Mouse (Mus musculus): ENCODE results near the gene Zbtb18.

Gene Zbtb18

DNA sequence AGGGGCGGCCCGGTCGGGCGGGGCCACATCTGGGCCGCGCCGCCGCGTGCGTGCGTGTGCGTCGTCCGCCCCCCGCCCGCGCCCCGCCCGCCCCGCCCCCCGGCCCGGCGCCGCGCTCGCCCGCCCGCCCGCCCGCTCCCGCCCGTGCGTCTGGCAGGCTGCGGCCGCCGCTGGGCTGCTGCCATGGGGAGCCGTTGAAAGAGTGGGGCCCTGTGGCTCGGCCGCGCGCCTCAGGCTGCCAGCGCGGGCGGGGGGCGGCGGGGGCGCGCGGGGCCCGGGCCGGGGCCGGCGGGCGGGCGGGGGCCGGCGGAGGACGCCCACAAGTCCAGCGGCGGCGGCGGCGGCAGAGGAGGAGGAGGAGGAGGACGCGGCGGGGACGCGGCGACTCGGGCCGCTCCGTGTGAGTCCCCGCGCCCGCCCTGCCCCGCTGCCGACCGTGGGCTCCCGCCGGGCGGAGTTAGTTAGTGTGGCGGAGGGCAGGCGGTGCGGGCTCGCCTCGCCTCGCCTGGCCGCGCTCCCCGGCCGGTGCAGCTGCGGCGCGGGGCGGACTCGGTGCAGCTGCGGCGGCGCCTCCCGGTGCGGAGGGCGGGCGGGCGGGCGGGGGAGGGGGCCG, at the start of gene Zbtb18:
TSS of gene Zbtb18 (plus strand) at position 156 of the 613 bp plus-strand sequence.
- DNase-seq (ENCODE audit: low spot score): no peak

- DNase-seq (ENCODE audit: low spot score): no peak
Observed at GRCm38 (mm10) chr1:177397455-177397854, 44.7 kb upstream of the Zbtb18 start.

DNA sequence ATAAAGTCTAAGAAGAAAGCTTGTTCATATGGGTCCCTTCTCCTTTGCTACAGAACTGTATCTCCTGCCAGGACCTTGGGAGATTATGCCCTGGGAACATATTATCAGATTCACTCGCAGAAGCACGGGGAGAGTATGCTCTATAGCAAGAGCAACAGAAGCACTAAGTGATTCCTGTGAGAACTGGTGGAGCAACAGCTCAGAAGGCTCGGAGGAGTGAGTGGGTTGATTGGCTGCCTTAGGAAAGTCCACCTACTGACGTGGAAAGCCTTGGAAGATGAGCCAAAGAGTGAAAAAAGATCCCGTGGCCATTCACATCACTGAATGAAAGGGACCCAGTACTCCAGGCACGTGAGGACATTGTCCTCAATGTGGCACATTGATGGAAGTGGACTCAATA, 37.0 kb upstream of the Zbtb18 start:
- DNase-seq (ENCODE audit: low spot score): no peak

- no peak for DNase-seq (ENCODE audit: low spot score)
Observed at GRCm38 (mm10) chr1:177408690-177409089, 33.5 kb upstream of the Zbtb18 start.

DNA sequence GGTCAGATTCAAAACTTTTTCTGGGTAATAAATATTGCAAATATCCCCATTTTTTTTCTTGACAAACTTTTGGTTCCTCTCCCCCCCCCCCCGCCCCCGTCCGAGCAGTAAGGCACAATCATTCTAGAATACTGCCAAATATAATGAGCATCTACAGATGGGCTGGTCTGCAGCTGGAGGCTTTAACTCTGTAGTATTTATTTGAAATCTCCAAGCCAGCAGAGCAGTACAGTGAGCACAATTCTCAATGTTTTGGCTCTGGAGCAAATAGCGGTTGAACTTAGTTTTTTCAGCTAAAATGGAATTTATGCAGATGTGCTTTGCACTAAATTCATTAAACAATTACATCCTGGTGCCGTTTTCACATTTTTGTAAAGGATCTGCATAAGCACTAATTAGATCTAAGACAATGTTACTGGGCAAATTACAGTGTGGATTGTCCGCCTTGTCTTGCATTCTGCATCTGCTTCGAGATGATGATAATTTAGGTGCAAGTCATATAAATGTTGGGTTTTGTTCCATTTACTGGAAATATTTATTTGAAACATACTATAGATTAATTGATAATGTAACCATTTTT, 31.3 kb upstream of the Zbtb18 start:
- DNase-seq (ENCODE audit: low spot score): no peak

DNA sequence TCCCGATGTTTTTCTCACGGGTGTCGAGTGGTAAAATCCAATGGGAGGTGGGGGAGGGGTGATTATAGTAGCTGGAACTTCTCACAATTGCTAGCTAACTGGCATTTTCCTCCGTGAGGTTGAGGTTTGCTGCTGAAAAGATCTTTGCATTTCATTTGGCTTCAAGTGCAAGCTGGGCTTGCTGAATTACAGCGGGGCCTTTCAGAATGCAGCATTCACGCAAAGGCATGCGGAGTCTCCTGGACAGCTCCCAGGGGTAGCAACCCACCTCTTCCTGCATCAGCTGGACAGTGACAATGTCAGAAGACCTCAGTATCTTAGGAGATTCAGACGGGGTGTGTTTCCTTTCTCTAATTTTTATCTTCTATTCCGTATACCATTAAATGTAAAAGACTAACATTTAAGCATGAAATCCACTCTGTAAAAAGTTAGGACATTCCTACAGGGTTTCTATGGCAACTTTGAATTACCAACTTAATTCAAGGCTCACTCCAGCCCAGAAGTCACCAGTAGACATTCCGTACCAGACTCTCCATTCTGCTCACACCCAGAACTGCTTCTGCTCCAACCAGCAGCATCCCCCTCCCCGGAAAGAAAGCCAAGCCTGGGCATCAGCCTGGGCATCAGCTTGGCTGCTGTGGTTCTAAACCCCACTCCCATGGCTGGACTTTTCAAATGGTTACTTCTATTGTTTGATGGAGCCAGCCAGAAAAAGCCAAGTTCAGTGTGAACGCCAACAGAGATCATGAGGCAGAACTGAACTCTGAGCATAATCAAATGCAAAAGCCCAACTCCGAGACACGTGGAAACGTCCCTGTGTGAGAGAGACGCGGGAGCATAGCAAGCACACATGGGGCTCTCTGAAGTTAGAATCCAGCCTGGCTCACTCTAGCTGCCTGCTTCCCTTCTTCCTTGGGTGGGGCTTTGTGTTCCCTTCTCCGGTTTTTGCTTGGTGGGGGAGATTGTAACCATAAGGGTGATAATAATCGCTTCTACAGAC, 30.5 kb upstream of the Zbtb18 start:
- no peak for DNase-seq (ENCODE audit: low spot score)

- no peak for DNase-seq (ENCODE audit: low spot score)
Observed at GRCm38 (mm10) chr1:177419331-177419730, 22.8 kb upstream of the Zbtb18 start.

DNA sequence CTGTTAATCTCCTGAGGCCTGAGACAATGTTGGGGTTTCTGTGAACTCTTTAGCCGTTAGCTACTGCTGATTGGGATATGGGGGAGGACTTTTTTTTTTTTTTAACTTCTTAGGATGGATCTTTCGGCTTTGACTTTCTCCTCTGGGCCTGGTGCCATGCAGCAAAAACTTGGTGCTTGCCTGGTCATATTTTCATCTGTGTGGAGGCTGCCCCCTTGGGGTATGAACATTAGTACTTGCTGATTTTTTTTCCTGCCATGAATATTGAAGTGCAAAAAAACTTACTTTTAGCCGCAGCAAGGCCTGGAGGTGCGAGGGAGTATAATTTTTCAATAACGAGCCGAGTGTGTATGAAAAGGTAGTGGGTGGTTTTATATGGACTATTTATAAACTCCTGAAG, 22.0 kb upstream of the Zbtb18 start:
- DNase-seq (ENCODE audit: low spot score): no peak

DNA sequence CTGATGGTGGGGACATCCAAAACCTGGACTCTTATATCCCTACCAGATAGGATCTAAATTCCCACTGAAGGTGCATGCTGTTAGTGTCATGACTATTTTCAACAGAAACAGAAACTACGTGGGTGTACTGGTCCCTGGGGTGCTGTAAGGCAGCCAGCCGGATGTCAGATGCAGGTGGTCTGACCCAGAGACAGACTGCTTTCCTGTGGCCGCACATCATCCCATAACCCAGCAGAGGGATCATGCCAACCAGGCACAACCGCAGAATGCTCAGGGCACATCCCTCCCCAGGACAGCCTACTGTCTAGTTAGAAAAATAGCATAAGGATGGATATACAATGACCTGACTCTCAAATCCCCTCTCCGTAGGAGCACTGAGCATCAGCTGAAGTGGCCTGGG, 14.3 kb upstream of the Zbtb18 start:
- no peak for DNase-seq (ENCODE audit: low spot score)

DNA sequence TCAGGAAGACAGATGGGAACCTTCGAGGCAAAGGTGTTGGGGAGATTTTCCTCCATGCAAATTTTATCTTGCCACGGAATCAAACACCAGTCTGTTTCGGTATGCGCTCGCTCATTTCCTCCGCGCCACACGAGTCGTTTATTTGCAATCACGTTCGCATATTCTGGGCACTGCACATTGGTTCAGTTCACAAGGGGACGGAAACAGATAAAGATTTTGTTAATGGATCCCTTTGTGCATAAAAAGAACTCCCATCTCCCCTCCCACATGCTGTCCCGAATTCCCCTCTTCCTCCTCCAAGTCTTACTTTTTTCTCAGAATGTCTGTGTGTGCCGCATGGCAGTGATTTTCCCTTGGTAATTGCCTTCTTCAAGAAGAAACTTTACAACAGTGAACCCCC, 13.8 kb upstream of the Zbtb18 start:
- DNase-seq (ENCODE audit: low spot score): no peak

DNA sequence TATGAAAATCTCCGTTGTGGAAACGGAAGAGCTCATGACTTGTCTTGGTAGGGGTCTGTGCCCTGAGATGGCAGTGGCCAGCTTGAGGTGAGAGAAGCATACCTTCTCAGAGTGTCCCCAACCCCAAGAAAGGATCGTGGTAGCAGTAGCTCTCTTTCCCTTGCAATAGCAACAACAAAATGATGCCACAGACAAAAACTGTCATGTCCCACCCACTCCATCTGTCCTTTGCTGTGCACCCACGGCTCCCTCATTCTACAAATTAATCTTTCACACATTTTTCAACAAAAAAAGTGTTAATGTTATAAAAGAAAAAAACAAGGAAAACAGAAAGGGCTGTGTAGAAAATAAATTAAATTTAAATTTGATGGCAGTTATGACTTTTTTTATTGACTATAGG, 13.1 kb upstream of the Zbtb18 start:
- no peak for DNase-seq (ENCODE audit: low spot score)

- no peak for DNase-seq (ENCODE audit: low spot score)
Observed at GRCm38 (mm10) chr1:177440411-177440810, 1.7 kb upstream of the Zbtb18 start.

DNA sequence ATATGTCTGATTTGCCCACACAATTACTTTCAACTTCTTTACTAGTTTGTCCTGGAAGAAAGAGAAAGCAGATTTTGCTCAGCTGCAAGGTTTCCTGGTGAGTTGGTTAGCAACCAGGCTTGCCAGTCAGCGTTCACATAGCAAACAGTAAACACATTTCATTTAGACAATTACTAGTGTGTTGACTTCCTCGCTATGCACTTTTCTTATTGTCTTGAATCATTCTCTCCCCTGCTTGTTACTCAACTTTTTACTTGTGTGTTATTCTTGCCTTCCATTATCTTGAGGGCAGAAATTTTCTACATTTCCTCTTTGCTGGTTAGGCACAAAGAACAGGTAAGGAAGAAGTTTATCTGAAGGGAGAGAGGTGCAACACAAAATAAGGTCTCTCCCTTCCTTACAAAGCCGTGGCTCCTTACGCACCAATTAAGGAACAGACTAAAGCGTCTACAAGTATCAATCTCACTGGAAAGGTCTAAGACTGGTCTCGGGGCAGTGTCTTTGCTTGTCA, 1.1 kb upstream of the Zbtb18 start:
- no peak for DNase-seq (ENCODE audit: low spot score)

GRCm38 (mm10) chr1:177441492-177442195, 507 bp upstream of the Zbtb18 start:
- DNase-seq (ENCODE audit: low spot score): peak; percentile 82

DNA sequence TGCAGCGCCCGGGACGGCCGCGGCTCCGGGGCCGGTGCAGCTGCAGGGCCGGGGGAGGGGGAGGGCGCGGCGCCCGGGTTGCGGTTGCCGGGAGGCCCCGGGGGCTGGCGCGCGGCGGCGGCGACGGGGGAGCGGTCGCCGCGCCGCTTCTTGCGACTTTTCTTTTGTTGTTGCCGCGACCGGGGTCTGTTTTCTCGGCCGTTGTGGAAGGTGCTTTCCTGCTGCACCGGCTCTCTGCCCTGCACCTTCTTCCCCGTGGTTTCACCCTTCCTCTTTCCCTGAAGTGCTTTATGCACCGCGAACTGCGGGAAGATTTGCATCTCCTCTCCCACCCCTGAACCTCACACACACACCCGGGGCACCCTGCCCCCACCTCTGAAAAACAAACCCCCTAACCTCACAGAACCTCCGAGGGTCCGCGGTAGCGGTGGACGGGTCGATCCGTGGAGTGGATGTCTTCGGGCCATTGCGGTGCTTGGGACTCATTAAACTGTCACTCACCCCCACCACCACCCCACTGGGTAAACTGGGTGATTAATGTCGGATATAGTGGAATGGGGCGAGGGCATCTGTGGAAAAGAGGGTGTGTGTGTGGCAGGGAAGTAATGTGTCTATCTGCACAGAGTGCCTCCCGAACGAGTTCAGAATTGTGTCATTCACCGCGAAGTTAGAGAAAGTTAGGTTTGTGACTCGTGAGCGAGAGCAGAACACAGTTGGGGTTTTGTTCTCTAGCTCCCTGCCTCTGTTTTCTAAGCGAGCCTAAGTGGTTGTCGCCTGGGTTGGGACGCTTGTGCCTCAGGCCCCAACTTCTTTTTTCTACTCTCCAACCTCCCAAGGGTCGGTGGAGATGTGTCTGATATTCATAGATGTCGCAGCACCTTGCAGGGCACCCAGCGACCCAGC, 921 bp downstream of the Zbtb18 start:
- no peak for DNase-seq (ENCODE audit: low spot score)

DNA sequence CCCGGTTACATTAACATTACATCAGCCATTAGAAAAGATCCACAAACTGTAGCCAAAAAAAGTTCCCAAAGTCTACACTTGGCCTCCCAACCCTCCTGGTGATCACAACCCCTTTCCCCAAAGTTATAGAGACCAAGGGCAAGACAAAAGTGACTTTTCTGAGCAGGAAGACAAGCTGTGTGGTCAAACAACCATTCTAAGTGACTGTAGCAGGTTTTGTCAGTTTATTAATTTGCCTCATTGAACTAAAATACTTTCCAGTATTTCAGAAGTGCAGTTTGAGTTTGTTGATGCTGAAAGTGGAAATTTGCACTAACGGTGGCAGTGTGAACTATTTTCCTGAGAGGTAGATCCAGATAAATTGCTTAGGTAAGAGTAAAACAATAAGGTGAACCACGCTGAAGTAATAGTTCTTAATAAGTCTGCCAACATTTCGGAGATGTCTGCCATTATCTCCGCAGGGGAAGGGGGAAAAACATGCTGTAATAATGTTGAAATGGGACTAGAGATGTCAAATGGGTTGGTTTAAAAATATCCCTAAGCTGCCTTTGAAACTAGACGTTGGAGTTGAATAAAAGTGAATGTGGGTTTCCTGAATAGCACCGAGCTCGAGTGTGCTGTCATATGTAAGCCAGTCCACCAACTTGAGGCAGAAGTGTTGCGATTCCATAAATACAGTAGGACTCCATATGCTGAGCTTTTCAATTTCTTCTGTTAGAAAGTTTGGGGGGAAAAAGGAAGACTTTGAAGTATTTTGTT, 1.8 kb downstream of the Zbtb18 start:
- no peak for DNase-seq (ENCODE audit: low spot score)

- no peak for DNase-seq (ENCODE audit: low spot score)
Observed at GRCm38 (mm10) chr1:177444483-177444810, 2.3 kb downstream of the Zbtb18 start.

DNA sequence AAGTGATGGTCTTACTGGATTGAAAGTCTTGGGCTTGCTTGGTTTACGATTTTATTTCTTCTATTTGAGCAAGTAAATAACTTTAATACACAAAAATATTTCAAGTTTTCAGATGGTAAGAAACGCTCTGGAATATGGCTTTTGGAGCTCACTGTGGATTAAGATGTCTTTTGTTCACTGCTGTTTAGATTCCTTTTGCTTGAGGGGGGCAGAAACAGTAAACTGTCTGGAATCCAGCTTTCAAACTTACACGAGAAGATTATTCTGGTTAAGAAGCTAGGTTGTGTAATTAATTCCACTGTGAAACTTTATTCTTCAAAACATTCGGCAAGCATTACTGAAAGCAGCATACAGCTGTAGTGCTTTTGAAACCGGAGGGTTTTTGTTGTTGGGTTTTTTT, 2.8 kb downstream of the Zbtb18 start:
- DNase-seq (ENCODE audit: low spot score): no peak

DNA sequence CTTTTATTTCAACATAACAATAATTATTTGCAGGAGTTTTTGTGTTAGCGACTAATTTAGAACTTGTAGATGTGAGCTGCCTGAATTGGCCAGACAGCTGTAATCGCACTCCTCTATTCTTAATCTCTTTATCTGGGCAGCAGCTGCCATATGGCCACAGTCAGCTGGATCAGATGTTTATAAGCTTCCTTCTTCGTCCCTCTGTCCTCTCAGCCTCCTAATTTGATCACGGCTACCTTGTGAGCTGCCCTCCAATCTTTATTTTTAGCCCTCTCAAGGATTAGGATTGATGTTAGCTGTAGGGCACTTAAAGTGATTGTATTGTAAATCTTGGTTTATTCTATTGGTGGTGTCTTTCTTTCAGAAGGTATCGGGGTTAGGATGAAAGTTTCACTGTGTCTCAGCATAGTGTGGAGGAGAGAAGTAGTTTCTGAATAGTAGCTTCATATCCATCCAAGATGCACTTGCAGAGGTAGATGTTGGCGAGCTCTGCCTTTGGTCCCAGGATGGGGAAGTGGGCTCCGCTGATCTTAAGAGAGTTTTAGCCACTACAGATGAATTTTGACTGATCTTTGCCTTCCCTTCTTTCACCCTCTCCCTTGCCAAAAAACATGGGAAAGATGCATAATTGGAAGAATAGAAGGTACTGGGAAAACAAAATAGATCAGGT, 3.4 kb downstream of the Zbtb18 start:
- no peak for DNase-seq (ENCODE audit: low spot score)

DNA sequence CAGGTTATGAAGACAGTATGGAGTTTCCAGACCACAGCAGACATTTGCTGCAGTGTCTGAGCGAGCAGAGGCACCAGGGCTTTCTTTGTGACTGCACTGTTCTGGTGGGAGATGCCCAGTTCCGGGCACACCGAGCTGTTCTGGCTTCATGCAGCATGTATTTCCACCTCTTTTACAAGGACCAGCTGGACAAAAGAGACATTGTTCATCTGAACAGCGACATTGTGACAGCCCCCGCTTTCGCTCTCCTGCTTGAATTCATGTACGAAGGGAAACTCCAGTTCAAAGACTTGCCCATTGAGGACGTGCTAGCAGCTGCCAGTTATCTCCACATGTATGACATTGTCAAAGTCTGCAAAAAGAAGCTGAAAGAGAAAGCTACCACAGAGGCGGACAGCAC, 4.9 kb downstream of the Zbtb18 start:
- DNase-seq (ENCODE audit: low spot score): no peak

All from layer of hippocampus, adult 9-10 months (tissue).